Mouse (Mus musculus) adipocyte (in vitro differentiated cells): ENCODE measurements around the gene Cracr2b.
"Not testable (repeated sequence)": the region's sequence is repeated elsewhere in the genome, so short reads cannot be mapped to it uniquely, and the experiment has no call there.

ENCODE experiments used
- DNase-seq: peaks from one replicate; pipeline ENCODE4 v3.0.0-alpha.2; 2016; ENCODE audit warnings: low spot score

Cracr2b gene

DNA sequence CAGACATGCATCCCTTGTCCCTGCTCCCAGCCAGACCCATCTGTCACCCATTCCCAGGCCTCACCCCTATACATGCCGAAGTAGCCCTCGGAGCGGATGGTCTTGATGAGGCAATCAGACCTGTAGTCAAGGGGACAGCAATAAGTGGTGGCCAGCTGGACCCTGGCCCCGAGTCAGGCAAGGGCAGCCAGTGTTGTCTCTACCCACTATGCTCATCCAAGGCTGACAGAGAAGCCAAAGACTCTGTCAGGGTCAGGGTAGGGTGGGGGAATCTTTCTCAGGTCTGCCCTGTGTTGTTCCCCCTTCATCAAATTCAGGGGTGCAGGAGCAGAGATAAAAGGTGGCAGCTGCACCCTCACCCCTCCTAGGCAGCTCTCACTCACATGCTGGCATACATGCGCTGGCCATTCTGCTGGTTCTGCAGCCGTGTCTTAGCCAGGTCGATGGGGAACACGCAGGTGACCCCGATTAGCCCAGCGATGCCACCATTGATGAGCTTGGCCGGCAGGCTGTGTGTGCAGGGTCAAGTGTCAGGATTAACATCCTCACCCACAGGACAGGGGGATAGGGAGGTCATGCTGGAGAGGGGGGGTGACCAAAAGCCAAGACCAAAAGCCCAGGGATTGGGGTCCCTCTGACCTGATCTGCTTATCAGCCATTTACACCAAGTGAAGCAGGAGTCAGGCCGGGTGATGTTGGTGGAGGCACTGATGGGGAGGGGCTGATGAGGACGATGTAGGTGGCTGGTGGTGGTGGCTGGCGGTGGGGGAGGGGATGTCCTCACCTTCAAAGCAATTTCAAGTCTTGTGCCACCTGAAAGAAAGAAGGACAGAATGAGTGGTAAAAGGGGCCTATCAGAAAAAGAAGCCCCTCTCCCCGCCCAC, 27.1 kb upstream of the Cracr2b start:
- DNase-seq, result no peak

DNA sequence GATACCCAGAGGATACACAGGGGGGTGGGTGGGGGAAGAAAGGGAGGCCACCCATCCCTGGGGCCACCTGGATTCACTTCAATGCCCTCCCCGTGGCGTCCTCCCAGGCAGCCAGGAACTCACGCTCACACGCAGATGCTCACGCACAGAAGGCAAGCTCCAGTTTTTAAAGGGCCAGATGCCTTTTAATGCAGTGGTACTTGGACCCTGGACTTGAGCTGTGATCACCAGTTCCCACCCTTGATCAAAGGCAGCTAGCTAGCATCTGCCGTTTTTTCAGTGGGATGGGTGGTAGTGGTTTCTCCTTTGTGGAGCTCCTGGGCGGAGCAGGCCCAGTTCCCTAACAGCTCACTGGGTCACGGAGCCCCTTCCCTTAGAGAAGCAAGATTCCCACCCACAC, 26.4 kb upstream of the Cracr2b start:
- no peak for DNase-seq

DNA sequence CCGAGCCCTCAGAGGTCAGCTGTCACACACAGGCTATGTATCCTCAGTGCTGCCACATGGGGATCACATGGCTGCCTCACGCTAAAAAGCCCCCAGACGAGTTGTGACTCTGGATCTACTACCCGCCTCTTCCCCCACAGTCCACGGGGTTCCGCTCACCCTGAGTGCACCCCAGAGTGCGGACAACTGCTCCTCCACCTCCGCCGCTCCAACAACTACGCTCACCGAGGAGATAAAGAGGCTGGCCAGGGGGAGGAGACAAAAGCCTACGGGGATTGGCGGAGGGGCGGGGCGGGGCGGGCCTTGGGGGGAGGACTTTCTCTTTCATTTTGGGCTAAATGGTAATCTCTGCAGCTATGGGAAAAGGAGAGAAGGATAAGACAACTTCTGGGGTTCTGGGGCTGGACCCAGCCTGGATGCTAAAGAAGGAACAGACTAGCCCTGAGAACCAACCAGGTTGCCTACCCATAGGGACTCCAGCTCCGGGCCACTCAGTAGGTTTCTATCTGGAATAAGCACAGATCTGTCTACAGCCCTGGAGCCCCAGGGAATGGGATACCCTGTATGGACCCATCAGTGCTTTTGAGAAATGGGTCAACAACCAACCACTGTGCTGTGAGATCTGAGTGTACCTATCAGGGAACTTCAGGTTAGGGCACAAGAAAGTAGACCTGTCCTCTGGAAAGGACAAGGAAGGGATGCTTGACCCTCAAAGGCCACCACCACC, 25.6 kb upstream of the Cracr2b start:
- DNase-seq, result peak; percentile 70

DNA sequence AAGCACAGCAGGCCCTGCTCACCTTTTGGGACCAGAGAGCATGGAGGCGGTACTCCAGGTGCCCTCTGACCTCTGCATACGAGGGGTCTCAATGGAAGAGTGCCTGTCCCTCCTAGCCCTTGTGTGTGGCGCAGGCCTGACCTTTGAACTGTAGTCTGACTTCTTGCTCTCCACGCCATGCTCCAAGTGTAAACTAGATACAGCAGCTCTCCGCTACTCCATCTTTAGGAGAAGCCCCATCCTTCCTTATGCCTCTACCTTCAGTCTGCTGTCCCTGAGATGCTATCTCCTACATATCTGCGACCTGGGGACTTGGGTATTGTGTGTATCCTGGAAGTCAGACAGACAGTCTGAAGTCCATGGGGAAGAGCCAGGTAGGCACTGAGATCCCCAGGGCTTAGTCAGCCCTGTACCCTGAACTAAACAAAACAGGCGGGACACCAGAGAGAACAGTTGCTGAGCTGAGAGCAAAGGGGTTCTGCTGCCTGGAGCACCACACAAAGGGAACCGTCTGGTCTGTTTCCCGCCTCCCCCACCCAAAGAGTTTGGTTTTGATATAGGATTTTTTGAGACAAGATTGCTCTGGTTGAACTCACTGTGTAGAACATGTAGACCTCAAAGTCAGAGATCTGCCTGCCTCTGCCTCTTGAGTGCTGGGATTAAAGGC, 24.9 kb upstream of the Cracr2b start:
- DNase-seq, result no peak

DNA sequence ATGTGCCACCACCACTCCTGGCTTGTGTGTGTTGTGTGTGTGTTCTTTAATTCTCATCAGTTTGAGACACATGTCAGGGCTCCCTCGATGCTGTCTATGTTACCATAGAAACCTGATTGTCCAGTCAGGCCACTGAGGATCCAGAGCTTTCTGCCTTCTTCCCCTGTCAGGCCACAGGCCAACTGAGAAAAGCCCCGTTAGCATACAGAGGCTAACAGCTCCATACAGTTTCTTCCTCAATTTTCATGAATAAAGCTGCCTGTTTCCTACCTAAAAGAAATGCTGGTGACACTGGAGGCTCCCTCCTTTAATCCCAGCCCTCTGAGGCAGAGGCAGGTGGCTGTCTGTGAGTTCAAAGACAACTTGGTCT, 24.4 kb upstream of the Cracr2b start:
- no peak for DNase-seq

DNA sequence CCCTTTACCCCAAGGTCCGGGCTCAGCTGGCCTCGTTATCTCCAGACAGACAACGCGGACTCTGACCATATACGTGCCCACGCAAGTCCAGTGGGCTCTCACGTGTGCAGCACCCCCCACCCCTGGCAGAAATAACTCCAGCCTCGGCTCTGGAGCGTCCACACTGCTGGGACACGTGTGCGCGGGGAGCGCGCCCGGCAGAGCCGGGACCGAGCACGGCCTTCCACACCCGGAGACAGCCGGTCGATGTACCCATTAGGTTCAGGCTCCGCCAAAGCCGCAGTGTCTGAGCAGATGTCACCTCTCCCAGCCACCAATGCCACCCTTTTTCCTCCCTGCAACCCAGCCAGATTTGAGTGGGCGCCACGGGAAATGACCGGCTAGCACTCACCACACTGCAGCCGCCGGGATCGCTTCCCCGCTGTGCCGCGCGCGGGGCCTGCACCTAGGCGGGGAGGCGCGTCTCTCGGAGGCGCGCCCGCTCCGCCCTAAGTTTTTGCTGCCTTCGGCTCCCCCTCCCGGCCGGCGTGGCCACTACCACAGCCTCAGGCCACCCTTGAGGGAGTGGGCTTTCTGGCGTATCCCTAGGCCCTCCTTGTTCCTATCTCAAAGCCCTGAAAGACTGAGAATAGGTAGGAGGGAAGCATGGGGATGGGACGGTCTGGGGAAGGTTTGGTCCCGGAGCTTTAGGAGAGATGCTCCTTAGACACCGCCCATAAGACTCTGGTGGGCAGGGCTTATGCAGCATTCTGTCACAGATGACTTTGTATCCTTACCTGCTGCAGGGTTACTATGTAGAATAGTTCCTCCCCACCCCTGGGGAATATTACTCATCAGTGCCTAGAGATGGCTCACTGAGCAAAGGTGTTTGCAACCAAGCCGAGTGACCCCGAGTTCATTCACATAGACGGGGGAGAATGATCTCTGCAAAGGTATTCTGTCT, 23.4 kb upstream of the Cracr2b start, which contains the start of gene Slc25a22:
Gene Slc25a22, minus strand, starts transcription at position 715 of the 943 bp plus-strand sequence.
- peak; percentile 73 for DNase-seq

DNA sequence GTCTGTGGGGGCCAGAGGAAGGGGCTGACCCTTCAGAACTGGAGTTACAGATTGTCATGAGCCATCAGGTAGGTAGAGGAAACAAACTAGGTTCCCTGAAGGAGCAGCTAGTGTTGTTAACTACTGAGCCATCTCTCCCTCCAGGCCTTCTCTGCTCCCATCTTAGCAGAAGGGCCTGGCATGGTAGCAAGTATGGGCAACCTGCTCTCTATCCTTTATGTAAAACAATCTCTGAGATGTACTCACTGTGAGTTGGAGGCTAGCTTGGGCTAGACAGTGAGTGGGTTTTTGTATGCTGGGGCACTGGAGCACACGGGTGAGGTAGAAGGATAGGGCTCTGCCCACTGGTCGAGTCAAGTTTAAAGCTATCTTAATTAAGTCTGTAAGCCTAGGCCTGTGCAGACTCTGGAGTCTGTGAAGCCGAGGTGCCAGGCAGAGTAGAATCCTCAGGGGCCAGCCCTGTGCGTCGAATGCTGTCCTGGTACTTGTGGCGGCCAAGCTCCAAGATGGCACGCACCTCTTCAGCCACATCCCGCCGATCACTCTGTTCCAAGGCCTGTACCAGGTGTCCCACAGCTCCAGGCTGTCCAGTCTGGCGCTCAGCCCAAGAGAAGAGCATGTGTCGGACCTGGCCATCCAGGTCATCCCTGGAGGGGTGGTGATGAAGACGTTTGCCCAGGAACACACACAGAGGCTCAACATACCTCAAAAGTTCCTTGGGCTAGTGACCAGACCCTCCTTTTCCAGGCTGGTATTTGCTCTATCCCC, 22.5 kb upstream of the Cracr2b start:
- DNase-seq, result no peak

DNA sequence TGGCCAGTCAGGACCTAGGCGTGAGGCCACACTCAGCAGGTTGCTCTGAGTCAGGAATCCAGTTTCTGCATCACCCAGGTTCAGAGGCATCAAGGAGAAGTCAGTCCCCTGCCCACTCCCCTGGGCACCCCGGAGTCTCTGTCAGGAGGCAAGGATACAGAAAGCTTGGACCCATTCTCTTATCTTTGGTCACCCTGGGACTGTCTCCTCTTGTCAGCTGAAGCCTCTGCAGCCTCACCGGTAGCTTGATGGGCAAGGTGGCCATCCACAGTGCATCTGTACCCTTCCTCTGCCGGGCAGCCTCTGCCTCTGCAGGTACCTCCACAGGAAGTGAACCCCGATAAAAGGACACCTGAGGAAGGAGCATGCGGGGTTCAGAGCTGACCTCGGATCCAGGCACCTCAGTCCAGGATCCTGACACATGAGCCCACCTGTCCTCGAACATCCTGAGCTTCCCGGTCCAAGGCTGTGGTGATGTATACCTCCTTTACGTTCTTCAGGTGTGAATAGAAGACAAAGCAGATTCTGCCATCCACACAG, 21.7 kb upstream of the Cracr2b start:
- no peak for DNase-seq

DNA sequence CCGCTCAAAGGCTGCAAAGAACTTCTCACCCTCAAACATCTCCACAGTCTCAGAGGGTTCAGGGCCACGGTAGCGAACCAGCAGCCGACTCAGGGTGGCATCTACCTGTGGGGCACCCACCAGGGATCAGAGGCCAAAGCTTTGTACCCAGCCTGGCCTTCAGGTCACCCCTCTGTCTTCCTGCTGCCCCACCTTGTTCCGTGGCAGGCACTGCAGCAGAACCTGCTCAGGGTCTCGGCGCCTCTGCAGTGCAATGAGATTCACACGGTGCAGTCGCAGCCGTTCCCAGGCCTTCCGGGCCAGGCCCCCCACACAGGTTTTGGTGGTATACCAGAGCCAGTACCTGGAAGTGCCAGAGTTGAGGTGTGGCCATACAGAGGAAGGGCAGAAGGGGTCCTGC, 21.1 kb upstream of the Cracr2b start:
- no peak for DNase-seq

DNA sequence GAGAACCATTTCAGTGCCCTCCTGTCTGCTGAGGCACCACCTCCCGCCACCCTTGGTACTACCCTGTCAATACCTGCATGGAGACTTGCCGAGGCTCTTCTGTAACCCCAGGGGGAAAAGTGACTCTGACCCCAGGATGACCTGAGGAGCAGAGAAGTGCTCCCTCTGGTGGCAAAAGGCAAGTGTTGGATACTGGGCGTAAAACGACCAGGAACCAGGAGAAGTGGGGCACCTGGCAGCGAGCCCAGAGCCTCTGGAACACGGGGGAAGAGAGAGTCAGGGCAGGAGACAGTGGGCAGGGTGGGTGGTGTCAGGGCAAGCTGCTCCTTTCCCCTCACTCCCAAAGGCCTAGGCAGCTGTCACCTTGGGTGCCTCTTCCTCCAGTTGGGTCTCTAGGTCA, 20.3 kb upstream of the Cracr2b start:
- DNase-seq, result peak; percentile 57

DNA sequence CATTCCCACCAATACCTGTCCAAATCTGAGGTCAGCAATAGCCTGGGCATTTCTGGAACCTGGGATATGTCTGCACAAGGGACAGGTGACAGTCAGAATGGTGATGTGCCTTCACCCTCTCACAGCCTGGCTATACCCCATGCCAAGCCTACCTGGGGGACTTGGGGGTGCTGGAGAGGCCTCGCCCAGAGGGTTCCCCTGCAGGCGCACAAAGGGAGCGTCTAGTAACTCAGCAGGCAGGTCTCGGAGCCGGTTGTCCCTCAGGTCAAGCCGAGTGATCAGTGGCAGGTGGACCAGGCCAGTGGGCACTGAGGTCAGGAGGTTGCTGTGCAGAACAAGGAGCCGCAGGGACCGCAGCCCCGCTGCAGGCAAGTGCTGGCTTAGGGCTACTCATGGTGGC, 19.4 kb upstream of the Cracr2b start:
- no peak for DNase-seq

DNA sequence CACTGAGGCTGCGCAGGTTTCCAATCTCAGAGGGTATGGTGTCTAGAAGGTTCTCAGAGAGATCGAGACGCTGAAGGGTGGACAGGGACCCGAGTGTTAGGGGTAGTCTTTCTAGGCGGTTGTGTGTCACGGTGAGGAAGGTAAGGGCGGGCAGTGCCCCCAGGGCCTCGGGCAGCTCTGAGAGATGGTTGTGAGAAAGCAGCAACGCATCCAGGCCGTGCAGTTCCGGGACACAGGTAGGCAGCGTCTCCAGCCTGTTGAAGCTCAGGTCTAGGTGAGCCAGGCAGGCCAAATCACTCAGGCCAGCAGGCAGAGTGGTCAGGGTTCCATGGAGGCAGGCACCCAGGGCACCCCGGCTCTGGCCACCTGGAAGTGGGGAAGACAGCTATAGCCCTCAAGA, 18.7 kb upstream of the Cracr2b start:
- no peak for DNase-seq

DNA sequence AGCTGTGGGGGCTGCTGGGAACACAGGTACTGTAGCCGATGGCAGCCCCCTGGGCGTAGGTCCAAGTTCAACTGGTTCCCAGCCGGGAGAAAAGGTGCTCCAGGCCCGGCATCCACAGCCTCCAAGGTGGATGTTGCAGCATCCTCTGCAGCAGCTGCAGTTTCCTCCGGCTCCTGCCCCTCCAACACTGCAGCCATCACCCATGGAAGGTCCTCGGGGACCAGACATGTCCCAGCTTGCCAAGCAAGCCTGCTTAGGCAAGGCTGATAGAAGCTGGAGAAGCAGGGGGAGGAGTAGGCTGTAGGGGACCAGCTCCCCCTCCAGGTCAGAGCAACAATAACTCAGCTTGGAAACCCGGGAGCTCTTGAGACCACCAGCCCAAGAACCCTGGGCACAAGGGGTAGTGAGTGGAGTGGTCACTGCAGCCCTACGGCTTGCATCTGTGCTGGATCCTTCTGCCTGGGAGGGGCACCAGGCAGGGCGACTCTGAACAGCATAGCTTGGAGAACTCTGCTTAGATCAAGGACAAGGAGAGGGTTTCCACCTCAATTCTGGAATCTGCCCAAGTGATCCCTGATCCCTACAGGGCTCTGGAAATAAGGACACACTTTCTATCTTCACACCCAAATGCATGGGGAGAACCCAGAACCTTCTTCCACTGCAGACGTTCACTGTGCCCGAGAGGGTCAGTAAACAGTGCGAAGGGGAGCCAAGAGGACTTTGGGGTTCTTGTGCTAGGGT, 17.6 kb upstream of the Cracr2b start:
- no peak for DNase-seq

DNA sequence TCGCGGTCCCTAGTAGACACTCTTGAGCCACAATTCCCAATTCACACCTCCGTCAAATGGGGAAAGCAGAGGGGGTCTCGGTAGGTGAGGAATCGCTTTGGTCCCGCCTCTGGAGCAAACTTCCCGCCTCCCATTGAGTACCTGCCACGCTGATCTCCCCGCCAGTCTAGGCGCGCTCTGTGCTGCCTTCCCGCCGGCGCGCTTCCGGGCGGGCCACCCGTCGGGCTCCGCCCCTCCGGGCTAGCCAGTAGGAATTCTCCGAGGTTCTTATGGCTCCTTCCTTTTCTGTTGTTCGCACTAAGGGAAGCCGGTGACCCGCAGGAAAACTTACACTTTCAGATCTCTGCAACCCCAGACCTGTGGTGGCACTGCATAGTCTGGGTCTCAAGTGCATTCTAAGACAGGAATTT, 17.1 kb upstream of the Cracr2b start, which contains the start of gene Pidd1:
Gene Pidd1, minus strand, starts transcription at position 198 of the 410 bp plus-strand sequence.
- peak; percentile 54 for DNase-seq

DNA sequence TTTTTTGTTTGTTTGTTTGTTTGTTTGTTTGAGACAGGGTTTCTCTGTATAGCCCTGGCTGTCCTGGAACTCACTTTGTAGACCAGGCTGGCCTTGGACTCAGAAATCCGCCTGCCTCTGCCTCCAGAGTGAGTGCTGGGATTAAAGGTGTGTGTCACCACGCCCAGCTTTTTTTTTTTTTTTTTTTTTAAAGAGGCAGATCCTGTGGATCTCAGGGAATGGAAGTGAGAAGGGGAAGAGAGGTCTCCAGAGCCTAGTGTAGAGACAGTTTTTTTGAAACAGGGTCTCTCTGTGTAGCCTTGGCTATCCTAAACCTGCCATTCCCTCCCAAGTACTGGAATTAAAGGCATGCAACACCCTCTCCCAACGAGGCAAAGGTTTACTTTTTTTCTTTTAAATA, 14.5 kb upstream of the Cracr2b start:
- DNase-seq, result not testable (repeated sequence)

DNA sequence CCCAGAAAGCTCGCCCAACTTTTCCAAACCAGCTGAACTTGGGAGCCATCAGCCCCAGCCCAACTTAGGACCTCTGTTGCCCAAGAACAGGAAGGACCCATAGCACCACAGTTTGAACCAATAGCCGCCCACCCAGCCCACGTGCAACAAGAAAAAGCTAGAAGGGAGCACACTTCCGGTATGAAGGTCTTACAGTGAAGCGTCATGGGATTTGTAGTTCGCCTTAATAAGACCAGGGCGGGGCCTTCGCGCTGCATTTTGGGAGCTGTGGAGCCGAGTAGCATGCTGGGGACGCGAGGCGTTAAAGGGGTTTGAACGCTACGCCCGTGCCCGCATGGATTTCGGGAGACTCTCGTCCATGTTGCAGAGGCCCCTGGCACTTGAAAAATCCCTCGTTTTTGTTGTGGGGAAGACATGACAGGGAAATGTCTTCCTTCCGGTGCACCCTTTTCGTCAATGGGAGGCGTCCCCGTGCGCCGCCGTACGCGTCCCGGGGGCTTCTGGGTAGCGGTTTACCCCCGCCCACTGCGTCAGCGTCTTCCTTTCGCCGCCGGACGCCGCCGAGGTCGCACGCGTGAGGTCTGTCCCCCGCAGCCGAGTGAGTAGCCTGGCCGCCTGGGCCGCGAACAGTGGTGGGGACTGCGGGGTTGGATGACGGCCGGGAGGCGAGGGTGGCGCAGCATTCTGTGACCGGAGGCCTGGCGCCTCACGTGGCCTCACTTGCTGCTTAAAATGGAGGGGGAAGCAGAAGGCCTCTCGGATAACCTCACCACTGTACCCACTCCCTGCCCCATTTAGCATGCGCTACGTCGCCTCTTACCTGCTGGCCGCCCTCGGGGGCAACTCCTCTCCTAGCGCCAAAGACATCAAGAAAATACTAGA, 13.5 kb upstream of the Cracr2b start, which contains the start of gene Rplp2:
Gene Rplp2, plus strand, starts transcription at position 261 of the 882 bp plus-strand sequence.
- peak; percentile 86 for DNase-seq

DNA sequence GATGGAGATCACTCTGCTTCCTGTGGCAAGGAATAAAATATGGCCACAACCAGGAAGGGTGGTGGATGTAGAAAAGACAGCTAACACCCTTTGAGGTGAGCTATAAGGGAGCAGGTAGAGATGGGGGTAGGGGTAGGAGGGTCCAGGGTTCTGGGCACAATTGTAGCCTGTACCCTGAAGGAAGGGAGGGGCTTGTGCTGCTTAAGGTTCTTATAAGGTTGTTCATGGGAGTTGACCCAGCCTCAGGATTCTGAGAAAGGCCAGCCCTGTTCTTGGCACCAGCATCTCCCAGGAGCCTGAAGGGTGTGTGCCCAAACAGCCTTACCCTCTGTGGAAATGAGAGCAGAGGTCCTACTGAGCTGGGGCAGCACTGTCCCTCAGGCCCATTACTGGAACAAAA, 9.0 kb upstream of the Cracr2b start:
- peak; percentile 92 for DNase-seq

DNA sequence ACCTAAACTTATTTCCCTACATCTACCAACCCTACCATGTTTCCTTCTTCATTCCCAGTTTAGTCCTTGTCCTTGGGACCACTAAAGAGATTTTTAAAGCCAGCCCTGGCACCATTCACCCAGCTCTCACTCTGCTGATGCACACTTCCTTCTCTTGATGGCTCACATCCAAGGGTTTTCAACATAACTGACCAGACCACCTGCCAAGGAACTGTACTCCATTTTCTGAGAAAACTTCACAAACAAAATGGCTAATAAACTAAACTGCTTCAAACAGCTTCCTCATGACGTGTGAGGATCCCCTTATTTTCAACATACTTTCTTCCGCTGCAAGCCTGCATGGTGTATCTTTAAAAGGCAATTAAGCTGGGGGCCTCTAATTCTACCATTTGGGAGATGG, 7.3 kb upstream of the Cracr2b start:
- peak; percentile 78 for DNase-seq
